Mouse (Mus musculus): ENCODE measurements around the gene Olfr1008.
"Not testable (repeated sequence)": the region's sequence is repeated elsewhere in the genome, so short reads cannot be mapped to it uniquely, and the experiment has no call there.

Olfr1008 gene

GRCm38 (mm10) chr2:85689131-85689530 lies at the start of gene Olfr1008:
Gene Olfr1008 (plus strand): TSS chr2:85689431.
- DNase-seq (ENCODE audit: low read depth, low spot score), result no peak

DNA sequence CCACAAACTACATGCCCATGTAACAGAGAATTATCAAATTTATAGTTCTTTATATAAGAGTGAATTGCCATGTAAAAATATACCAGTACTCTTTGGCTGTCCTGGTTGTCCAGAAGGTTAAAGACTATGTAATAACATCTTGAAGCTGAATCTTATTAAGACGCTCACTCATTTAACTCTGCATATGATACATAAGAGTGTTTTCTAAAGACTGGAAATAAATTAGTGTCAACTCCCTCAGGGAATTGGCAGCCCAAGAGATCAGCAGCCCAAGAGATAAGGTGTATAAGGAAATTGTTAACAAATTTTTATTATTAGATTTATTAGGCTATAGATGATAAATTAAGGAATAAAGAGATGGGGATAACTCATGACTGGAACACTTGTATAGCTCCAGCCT lies 38.6 kb upstream of the Olfr1008 start, which contains the start of gene Olfr1002:
Olfr1002 (minus strand) TSS at position 101 of the 400 bp plus-strand sequence.
- no peak for DNase-seq (ENCODE audit: low read depth, low spot score)

DNA sequence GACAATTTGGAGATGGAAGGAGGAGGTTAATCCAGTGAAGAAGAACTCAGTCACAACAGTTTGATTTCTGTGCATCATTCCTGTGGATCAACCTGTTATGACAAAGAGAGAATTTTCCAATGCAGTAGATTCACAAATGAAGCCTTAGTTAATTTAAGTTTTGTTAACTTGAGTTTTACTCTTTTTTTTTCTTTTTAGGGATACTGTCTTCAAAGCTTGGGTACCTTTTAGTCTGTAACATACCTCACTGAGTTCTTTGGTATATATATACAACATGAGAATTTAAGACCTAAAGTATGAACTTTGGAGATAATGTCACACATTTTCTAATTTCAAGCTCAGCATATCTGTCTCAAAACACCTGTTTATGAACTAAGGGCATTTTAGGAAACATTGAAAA lies 24.9 kb upstream of the Olfr1008 start, which contains the start of gene Olfr154:
Olfr154 (minus strand) TSS at position 101 of the 400 bp plus-strand sequence.
- not testable (repeated sequence) for DNase-seq (ENCODE audit: low read depth, low spot score)

DNA sequence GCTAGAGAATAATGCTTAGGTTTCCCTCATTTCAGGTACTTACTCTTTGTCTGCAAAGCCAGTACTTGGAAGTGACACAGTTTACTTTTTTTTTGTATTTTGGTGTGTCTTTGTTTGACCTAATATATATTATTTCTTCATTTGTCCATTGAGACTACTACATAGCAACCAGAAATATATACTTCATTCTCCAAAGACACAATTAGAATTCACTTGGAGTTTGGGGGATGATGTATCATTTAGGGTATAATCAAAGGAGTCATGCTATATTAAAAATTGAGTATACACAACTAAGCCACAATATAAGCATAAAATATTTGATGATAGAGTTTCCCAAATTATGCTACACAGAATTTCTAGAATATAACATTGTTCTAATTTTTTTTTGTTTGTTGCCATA lies 10.6 kb upstream of the Olfr1008 start, which contains the start of gene Olfr1006:
Olfr1006 (minus strand) TSS at position 101 of the 400 bp plus-strand sequence.
- DNase-seq (ENCODE audit: low read depth, low spot score), result no peak

DNA sequence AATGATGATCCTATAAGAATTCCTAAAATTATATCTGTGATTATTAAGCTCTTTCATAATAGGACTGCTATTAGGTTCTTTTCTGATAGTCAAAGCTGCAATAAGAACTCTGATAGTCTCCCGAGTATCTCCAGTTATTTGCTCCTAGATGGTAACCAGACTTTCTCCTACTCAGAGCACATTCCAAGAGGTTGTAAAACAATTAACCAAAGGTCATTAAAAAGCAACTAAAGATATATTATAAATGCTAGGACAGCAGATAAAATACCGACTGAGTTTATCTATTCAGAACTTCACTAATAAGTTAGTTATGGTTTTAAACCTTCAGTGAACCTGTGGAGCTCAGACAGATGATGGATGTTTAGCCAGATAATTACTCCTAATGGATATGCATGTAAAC lies 21.4 kb downstream of the Olfr1008 start:
- not testable (repeated sequence) for DNase-seq (ENCODE audit: low read depth, low spot score)

- DNase-seq (ENCODE audit: low read depth, low spot score), result no peak
Observed at GRCm38 (mm10) chr2:85711159-85711558, 21.9 kb downstream of the Olfr1008 start.

DNA sequence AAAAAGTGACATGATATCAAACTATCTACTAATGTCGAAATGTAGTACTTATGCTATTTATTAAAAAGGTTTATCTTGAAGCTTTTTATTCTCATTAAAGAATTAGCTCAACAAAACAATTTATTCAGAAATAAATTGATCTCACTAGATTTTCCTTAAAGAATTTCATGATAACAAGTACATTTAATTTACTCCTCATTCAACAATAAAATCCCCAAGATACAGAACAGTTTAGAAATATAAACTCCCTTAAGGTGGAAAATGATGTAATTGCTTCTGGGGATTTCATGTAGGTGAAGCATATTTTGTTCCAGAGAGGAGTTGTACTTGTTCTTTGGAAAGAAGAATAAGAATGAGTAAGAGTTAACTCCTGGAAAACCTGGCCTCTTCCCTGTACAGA lies 25.9 kb downstream of the Olfr1008 start, which contains the start of gene Olfr1009:
Olfr1009 (plus strand) TSS at position 301 of the 400 bp plus-strand sequence.
- no peak for DNase-seq (ENCODE audit: low read depth, low spot score)

DNA sequence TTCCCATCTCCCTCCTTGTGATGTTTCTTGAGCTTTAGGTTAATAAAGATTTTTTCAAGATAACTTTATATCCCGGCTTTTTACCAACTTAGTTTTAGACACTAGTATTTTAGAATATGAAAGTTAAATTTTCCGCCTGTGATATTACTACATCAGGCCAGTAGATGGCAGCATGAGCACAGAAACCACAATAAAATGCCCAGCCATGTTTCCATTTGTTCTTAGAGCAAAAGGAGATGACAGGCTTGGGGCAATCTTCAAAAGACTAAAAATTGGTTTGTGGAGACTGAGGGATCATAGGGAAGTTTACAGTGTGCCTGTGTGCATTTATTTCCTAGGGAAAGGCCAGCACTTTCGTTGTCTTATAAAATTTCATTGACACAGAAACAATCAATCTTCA lies 36.6 kb downstream of the Olfr1008 start:
- DNase-seq (ENCODE audit: low read depth, low spot score), result peak; percentile 12
